Mouse (Mus musculus) hindbrain, embryonic 16.5 days (tissue): ENCODE measurements at regions not wholly inside any gene's neighbourhood (a gene's known extent, or its start where the extent isn't known, plus 50 kb on each side); places are given as distances from the start of the nearest gene placed in this dataset.

Experiments used
- ATAC-seq: fragments of 200-750 bp; cut with Nextera tagmentation; 2 replicates; pipeline ENCODE4 v1.8.0; 2017; ENCODE audit warnings: moderate TSS enrichment, moderate library complexity
- H3K27ac ChIP-seq: fragments of 300-500 bp; sonication (generic); 2 replicates; pipeline ENCODE4 v1.5.1; 2014; ENCODE audit warnings: low read depth, mild to moderate bottlenecking, control low read depth, low read length, moderate library complexity
- H3K27me3 ChIP-seq: fragments of 300-500 bp; sonication (generic); replicated peaks from 2 replicates; pipeline ENCODE4 v1.6.1; 2014; ENCODE audit warnings: low read length; ENCODE audit not compliant: control insufficient read depth, insufficient read depth
- H3K36me3 ChIP-seq: fragments of 300-500 bp; sonication (generic); 2 replicates; pipeline ENCODE4 v1.6.1; 2014; ENCODE audit warnings: mild to moderate bottlenecking, low read length, moderate library complexity, mixed read lengths; ENCODE audit not compliant: control insufficient read depth, insufficient read depth
- H3K4me1 ChIP-seq: fragments of 300-500 bp; sonication (generic); 2 replicates; pipeline ENCODE4 v1.6.1; 2014; ENCODE audit warnings: low read depth, low read length; ENCODE audit not compliant: control insufficient read depth, insufficient read depth
- H3K4me2 ChIP-seq: fragments of 300-500 bp; sonication (generic); 2 replicates; pipeline ENCODE4 v1.6.1; 2014; ENCODE audit warnings: mild to moderate bottlenecking, low read length, control low read depth, moderate library complexity
- H3K4me3 ChIP-seq: fragments of 300-500 bp; sonication (generic); 2 replicates; pipeline ENCODE4 v1.5.1; 2014; ENCODE audit warnings: mild to moderate bottlenecking, low read length, control low read depth, moderate library complexity
- H3K9ac ChIP-seq: fragments of 300-500 bp; sonication (generic); 2 replicates; pipeline ENCODE4 v1.6.1; 2014; ENCODE audit warnings: low read depth, mild to moderate bottlenecking, control low read depth, low read length, moderate library complexity
- H3K9me3 ChIP-seq: fragments of 300-500 bp; sonication (generic); 2 replicates; pipeline ENCODE4 v1.6.1; 2014; ENCODE audit warnings: mild to moderate bottlenecking, low read length, moderate library complexity; ENCODE audit not compliant: control insufficient read depth
- WGBS: fragments of 180-500 bp; shearing (Covaris S2); extraction: QIAGEN DNeasy Blood & Tissue Kit; methylation state at CpG from one replicate; pipeline ENCODE4 v1.1.7; 2014; 5-methylcytosine and 5-hydroxymethylcytosine counted together

DNA sequence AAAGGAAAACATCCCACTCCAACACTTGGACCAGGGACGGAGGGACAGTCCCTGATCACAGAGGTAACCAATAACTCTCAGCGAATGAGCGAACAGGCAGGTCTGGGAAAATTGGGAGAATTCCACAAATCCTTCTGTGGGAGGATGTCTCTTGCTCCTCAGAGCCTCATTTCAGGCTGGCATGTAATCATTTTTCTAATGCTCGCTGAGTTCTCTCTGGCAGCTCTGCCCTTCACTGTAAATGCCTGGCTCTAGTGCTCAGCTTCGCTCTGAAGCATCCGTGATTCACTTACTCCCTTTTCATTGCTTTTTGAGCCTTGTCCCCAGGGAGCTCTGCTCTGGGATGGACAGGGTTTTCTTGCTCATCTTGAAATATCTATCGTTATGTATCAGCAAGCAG is 283.6 kb downstream of the Tle4 start:
- Histone ChIP-seq H3K27ac (no peak overlapping the region), H3K9ac (no peak overlapping the region), H3K9me3 (no peaks in the 10 kb centered on the region), H3K4me2 (no peak overlapping the region), H3K36me3 (no peaks in the 10 kb centered on the region), H3K4me1 (no peaks in the 10 kb centered on the region), H3K27me3 (no peaks in the 10 kb centered on the region), H3K4me3 (no peak overlapping the region)
- 58% methylated on average over 7 of the region's 7 CpGs for WGBS
- ATAC-seq = no peak

DNA sequence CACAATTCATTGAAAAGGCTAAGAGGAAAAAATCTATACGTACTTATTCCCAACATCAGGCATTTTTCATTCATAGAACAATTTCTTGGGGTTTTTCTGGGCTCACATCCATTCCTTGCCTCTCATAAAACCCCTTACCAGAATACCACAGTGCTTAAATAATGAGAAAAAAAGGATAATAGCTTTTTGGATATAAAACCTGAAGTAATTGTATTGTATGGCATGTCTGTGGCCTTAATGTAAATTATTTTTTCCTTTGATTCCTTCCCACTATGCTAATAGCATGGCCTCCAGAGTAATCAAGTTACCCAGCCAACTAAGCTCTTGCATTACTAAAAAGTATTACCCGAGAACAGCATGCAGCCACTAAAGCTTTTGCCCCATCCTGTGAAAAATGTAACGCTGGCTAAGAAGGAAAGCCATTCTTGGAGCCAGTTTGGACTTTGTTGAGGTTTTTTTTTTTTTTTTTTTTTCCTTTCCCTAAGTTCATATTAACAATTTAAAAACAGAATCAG is 278.1 kb downstream of the Tle4 start:
- Histone ChIP-seq H3K9me3 (no peaks in the 10 kb centered on the region), H3K36me3 (no peaks in the 10 kb centered on the region), H3K9ac (no peak overlapping the region), H3K27ac (no peak overlapping the region), H3K4me2 (no peak overlapping the region), H3K4me3 (no peak overlapping the region), H3K27me3 (no peaks in the 10 kb centered on the region), H3K4me1 (no peaks in the 10 kb centered on the region)
- ATAC-seq = no peak
- 43% methylated on average over 3 of the region's 3 CpGs for WGBS

DNA sequence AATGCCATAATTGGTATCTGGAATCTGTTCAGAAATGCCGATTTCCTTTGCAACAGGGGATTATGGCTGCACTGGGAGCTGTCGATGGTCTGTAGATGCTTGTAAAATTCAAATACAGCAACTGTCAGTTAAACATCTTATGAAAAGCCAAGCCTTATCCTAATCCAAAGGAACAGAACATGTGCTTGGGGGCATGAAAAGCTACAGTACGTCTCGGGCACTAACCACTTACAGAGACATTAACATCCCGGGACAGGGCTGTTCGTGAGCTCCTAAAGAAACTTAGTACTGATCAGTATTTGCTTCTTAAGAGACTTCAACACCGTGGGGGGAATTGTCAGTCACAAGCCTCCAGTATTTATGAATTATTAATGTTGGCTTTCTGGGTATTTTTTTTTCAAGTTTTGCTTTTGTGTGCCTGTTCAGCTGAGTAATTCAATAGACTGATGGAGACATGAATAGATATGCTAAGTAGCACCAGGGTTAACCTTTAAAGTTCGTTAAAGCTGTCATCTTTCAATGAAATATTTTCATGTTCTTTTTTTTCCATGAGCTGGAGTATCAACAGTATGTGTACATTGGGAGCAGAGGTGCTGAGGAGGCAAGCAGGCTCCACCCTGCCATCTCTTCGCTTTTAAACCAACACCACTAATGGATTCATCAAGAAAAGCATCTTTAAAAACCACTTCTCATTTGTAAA is 272.3 kb downstream of the Tle4 start:
- no peak overlapping the region for H3K27ac ChIP-seq
- ATAC-seq = no peak
- H3K36me3 ChIP-seq = no peaks in the 10 kb centered on the region
- H3K4me3 ChIP-seq = no peak overlapping the region
- no peak overlapping the region for H3K4me2 ChIP-seq
- H3K9me3 ChIP-seq = no peaks in the 10 kb centered on the region
- 31% methylated on average over 9 of the region's 9 CpGs for WGBS
- H3K9ac ChIP-seq = no peak overlapping the region
- no peaks in the 10 kb centered on the region for H3K4me1 ChIP-seq
- H3K27me3 ChIP-seq = no peaks in the 10 kb centered on the region

DNA sequence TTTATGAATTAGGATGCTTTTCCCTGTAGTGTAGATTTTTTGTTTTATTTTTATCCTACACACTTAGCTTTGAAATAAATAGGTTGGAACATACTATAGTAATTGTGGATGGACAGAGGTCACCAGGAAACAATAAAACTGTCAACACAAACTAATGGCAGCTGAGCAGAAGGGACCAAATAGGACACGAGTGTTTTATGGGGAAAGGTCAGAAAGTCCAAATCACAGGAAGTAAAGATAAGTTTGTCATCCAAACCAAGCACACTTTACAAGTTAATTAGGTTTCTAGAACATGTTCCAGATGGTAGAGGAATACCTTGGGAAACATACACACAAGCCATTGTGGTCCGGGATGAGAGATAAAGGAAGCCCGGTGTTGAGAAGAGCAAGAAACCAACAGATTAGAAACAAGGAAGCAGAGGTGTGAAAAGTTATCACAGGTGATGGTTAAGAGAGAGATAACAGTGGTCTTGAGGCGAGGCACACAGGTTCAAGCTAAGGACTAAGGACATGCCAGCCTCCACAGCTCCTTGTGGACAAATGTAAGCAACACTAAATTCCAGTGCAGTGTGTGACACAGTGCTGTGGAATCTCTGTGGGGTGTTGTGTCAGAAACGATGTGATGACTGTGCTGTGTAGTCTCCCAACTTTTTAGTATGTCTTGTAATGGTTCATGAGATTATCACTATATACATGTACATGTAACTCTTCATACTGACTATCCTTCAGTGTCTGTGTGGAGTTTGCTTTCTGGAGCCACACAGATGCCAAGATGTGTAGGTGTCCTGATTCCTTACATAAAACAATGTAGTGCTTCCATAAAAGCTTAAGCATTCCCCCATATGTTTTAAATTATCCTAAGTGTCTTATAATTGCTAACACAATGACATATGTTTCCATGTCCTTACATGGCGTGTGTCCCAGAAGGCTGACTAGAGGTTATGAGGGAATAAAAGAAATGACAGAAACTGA is 264.5 kb downstream of the Tle4 start:
- Histone ChIP-seq H3K27me3 (no peaks in the 10 kb centered on the region), H3K4me2 (no peak overlapping the region), H3K36me3 (no peaks in the 10 kb centered on the region), H3K4me1 (peaks cover 3% of the 10 kb centered on the region; the same call in 1 of the 2 replicates), H3K9me3 (no peaks in the 10 kb centered on the region), H3K4me3 (no peak overlapping the region), H3K9ac (no peak overlapping the region), H3K27ac (no peak overlapping the region)
- 74% methylated on average over 6 of the region's 6 CpGs for whole genome bisulfite sequencing
- ATAC-seq = no peak

DNA sequence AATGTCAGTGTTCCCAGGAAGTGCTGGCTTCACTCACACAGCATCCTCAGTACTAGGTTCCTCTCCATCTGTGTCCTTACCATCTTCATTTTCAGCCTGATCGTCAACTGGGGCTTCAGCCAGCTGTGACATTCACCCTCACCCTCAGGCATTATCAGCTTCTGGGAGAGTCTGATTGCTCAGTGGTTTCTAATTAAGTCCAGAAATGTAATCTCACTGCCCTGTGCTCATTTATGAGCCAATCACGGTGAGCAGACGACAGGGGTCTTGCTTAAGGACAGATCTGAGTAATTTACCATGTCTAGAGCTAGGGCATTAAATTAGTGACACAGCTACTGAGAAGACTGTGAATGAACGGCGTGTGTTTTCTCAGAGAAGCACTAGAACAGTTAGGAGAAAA is 260.8 kb downstream of the Tle4 start:
- H3K4me1 ChIP-seq = peaks cover 3% of the 10 kb centered on the region; the same call in 1 of the 2 replicates
- 31% methylated on average over 5 of the region's 5 CpGs for WGBS
- no peaks in the 10 kb centered on the region for H3K9me3 ChIP-seq
- H3K9ac ChIP-seq = no peak overlapping the region
- no peaks in the 10 kb centered on the region for H3K36me3 ChIP-seq
- no peak overlapping the region for H3K4me3 ChIP-seq
- no peaks in the 10 kb centered on the region for H3K27me3 ChIP-seq
- H3K4me2 ChIP-seq = no peak overlapping the region
- H3K27ac ChIP-seq = no peak overlapping the region
- peak; percentile 68; the same call in 1 of the 2 replicates for ATAC-seq

DNA sequence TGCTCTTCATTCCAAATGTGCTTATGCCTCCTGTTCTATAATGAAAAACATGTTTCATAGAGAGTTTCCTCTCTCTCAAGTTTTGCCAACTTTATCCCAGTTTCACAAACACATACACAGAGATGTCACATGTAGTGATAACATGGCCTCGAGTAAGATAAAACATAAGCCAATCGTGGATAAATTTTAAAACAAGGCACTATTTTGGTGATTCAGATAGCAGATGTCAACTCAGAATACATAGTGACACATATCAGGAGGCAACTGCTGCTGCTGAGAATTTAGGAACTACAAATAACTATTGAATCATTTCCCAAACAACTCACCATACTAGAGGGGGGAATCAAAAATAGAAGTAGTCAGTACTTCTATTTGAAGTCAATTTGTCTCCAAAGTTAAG is 257.1 kb downstream of the Tle4 start:
- H3K4me3 ChIP-seq = no peak overlapping the region
- H3K27me3 ChIP-seq = no peaks in the 10 kb centered on the region
- H3K27ac ChIP-seq = no peak overlapping the region
- 78% methylated on average over 2 of the region's 2 CpGs for WGBS
- H3K4me2 ChIP-seq = no peak overlapping the region
- H3K9me3 ChIP-seq = no peaks in the 10 kb centered on the region
- H3K9ac ChIP-seq = no peak overlapping the region
- H3K4me1 ChIP-seq = peaks cover 3% of the 10 kb centered on the region; the same call in 1 of the 2 replicates
- no peaks in the 10 kb centered on the region for H3K36me3 ChIP-seq
- ATAC-seq = no peak

DNA sequence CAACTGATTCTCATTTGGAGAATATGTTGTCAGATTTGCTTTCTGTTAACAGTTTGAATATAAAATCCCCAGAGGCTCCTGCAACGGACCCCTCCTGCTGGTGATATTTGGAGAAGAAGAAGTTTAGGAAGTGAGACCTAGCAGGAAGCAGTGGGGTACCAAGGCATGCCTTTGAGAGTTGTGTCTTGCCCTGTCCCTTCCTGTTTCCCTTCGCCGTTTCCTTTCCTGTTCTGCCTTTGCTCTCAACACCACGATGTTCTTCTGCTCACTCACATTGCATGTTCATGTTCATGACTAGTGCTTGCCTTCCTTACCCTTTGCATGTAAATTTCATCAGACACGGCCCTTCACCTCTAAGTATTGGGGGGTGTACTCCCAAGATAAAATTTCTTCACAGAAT is 254.0 kb downstream of the Tle4 start:
- Histone ChIP-seq H3K27ac (no peak overlapping the region), H3K4me1 (no peaks in the 10 kb centered on the region), H3K36me3 (no peaks in the 10 kb centered on the region), H3K27me3 (no peaks in the 10 kb centered on the region), H3K9ac (no peak overlapping the region), H3K4me2 (no peak overlapping the region), H3K4me3 (no peak overlapping the region), H3K9me3 (no peaks in the 10 kb centered on the region)
- no peak for ATAC-seq
- WGBS = 88% methylated on average over 5 of the region's 5 CpGs

DNA sequence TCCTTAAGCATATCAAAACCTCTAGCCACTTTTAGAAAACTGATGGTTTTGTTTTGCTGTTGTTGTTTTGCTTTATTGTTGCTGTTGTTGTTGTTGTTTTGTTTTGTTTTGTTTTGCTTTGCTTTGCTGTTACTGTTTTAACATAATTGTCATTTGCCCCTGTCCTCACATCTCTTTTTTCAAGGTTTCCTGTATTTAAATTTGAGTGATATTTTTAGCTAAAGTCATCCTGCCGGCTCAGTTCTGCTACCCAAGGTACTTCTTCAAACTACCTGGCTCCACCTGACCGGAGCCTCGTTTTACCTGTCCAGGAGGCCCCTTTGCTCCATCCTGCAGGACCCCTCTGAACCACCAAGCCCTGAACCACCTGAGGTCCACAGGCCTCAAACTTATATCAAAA is 253.4 kb downstream of the Tle4 start:
- Histone ChIP-seq H3K36me3 (no peaks in the 10 kb centered on the region), H3K27me3 (no peaks in the 10 kb centered on the region), H3K4me1 (no peaks in the 10 kb centered on the region), H3K4me3 (no peak overlapping the region), H3K9me3 (no peaks in the 10 kb centered on the region), H3K9ac (no peak overlapping the region), H3K4me2 (no peak overlapping the region), H3K27ac (no peak overlapping the region)
- ATAC-seq = no peak
- WGBS = 90% methylated on average over 3 of the region's 3 CpGs

DNA sequence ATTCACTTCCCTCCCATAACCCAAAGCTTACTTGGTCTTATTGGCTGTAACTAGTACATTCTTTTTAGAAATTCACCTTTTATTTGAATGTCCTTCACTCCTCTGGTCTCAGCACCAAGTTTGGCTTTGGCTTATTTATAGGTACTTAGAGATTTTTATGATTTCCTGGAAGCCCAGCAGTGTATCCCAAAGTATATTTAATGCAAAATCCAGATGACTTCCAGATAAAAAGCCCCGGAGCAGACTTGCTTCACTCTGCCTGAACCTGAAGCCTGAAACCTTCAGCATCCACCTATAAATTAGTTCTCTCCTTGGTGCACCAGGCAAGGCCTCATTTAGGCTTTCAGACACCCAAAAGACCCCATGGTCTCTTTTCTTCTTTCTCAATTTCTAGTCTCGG is 250.8 kb downstream of the Tle4 start:
- ATAC-seq = no peak
- Histone ChIP-seq H3K4me3 (no peak overlapping the region), H3K27ac (no peak overlapping the region), H3K27me3 (no peaks in the 10 kb centered on the region), H3K9ac (no peak overlapping the region), H3K36me3 (no peaks in the 10 kb centered on the region), H3K9me3 (no peaks in the 10 kb centered on the region), H3K4me2 (no peak overlapping the region), H3K4me1 (no peaks in the 10 kb centered on the region)
- WGBS = 49% methylated on average over 2 of the region's 2 CpGs
